Comparison of ENCODE assay signal across 10 mouse cellular contexts in the genomic region with DNA sequence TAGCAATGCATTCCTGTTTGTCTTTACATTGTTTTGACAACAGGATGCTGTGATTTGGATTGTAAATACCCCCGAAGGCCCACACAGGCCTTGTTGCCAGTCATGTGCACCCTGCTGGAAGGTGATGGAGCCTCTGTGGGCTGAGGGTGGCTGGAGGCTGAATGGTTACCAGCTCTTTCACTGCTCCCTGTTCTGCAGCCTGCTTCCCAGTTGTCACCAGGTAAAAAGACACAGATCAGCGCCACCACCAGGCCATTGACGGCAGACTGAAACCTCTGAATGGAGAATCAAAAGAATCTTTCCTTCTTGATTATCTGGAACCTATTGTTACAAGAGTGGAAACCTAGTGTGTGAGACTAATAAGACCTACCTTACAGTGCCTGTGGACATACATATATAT. TPM values are rescaled to one million over a fixed set of nuclear protein-coding genes. Genes with fewer than 3 reads are reported as not detected.
DNase-seq lines count a peak whose midpoint lies in the region; TF ChIP-seq lines count a peak whose summit lies in the region.
"Had no signal": no experiment of that assay in that cellular context is flagged by ENCODE, and none has a peak within 500 bp of the region (broad histone marks: within the 10 kb centered on the region; RNA-seq: fewer than 3 reads in every experiment).

No protein-coding gene starts in this region.

- no peak overlapping the region for H3K4me3 ChIP-seq in cortical plate, adult 2 months (ENCODE audit: insufficient read depth, low read length)
- H3K4me3 ChIP-seq: limb, embryonic 12.5 days had no signal

- no peak overlapping the region for H3K27ac ChIP-seq in cortical plate, adult 2 months (ENCODE audit: insufficient read depth, low read length)
- H3K27ac ChIP-seq: limb, embryonic 12.5 days had no signal

- H3K4me1 ChIP-seq in cortical plate, adult 2 months (ENCODE audit: control insufficient read depth, insufficient read depth, low read length) = no peaks in the 10 kb centered on the region

- TF ChIP-seq POLR2A in cortical plate, adult 2 months (IDR thresholded peaks at IDR 0.05; ENCODE audit: extremely low read depth, insufficient read depth, low read length) = no peak

- peak; percentile 32 for DNase-seq in adrenal gland, postnatal 10 days
- no peak for DNase-seq in adrenal gland, adult 18-20 months (ENCODE audit: low spot score in 2 of 2)
- DNase-seq in layer of hippocampus, adult 11-12 months (ENCODE audit: low spot score) = peak; percentile 16
- DNase-seq in layer of hippocampus, adult 8-10 months (ENCODE audit: low spot score in 2 of 2) = no peak
- peak; percentile 11 to 21 for DNase-seq in B cell, adult 2 months
- no peak for DNase-seq in gastrocnemius, postnatal 25 days
- DNase-seq in right cerebral cortex, postnatal 4 days = no peak
- DNase-seq: cerebellum, adult 11-12 months had no signal

- TF ChIP-seq CTCF in cortical plate, adult 2 months (IDR thresholded peaks at IDR 0.05; ENCODE audit: extremely low read depth, insufficient read depth, low read length) = peak; percentile 26; the same call in 1 of the 2 replicates

RNA-seq across cellular contexts. Expression of a gene that starts 15.1 kb away (rescaled TPM):
- 1 to 10 TPM; 3.9 to 5.3 TPM for total RNA-seq in adrenal gland, postnatal 10 days (2021)
- total RNA-seq in adrenal gland, adult 18-20 months (2021) = 1 to 10 TPM; 2.1 to 3.0 TPM
- 10 to 100 TPM in 1 of 4 experiments, 1 to 10 TPM in 3; 8.8 to 10.3 (median 9.6) TPM for total RNA-seq in layer of hippocampus, adult 8-10 months (2022)
- polyA plus RNA-seq in cortical plate, adult 2 months (2012; rRNA removed) = 8.1 and 8.7 TPM in 2 replicates
- 1 to 10 TPM; 3.9 to 6.0 TPM for total RNA-seq in gastrocnemius, postnatal 25 days (2021)

Comparison
In these comparisons a context has a peak if more than half of its experiments do, and no peak if none do; other contexts are left out.
1. DNase-seq: peak in adrenal gland, postnatal 10 days (single experiment), layer of hippocampus, adult 11-12 months (single experiment) and B cell, adult 2 months (2 of 2); none in adrenal gland, adult 18-20 months (0 of 2), layer of hippocampus, adult 8-10 months (0 of 2), gastrocnemius, postnatal 25 days (single experiment) and right cerebral cortex, postnatal 4 days (single experiment).